Mouse (Mus musculus) myocyte (in vitro differentiated cells): ENCODE results near the gene Klf3.

Experiments
- MAX ChIP-seq: IDR thresholded peaks from one replicate; pipeline ENCODE4 v1.6.1; 2011; ENCODE audit warnings: low read depth, mild to moderate bottlenecking, control low read depth
- POLR2A ChIP-seq: IDR thresholded peaks from one replicate; pipeline ENCODE4 v1.6.1; 2011; ENCODE audit warnings: low read depth, mild to moderate bottlenecking, control low read depth, moderate library complexity; ENCODE audit not compliant: insufficient read length
- SRF ChIP-seq: IDR thresholded peaks from one replicate; pipeline ENCODE4 v1.6.1; 2011; ENCODE audit warnings: low read depth; ENCODE audit not compliant: control insufficient read depth, insufficient read length

DNA sequence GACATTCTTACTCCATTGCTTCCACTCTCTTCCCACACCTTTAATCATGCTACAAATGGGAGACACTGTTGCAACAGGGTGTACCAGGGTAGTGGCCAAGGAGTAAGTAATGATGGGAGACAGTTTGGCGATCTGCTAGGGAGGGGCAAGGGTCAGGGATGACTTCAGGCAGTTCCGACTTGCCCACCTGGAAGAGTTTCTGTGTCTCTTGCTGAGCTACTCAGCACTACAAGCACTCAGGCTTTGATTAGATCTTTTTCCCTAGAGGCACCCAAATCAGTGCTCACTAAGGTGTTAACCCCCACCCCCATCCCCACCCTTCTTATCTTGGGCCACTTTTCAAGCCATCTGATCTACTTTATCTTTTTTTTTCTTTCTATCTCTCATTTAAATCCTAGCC is 1.6 kb upstream of the Klf3 start:
- TF ChIP-seq MAX, result no peak
- TF ChIP-seq POLR2A, result no peak
- no peak for TF ChIP-seq SRF
